Mouse (Mus musculus) bone marrow, adult 2 months (tissue): ENCODE data around the gene 9130213A22Rik.

Source experiments
- CTCF ChIP-seq: fragments of 200-500 bp; IDR thresholded peaks from 2 replicates; pipeline ENCODE4 v1.5.1; 2011; ENCODE audit warnings: low read length, control low read depth; ENCODE audit not compliant: control insufficient read depth, insufficient read depth
- POLR2A ChIP-seq: fragments of 200-500 bp; IDR thresholded peaks from 2 replicates; pipeline ENCODE4 v1.6.1; 2011; ENCODE audit warnings: low read depth, mild to moderate bottlenecking, control low read depth, low read length, borderline replicate concordance; ENCODE audit not compliant: control insufficient read depth

DNA sequence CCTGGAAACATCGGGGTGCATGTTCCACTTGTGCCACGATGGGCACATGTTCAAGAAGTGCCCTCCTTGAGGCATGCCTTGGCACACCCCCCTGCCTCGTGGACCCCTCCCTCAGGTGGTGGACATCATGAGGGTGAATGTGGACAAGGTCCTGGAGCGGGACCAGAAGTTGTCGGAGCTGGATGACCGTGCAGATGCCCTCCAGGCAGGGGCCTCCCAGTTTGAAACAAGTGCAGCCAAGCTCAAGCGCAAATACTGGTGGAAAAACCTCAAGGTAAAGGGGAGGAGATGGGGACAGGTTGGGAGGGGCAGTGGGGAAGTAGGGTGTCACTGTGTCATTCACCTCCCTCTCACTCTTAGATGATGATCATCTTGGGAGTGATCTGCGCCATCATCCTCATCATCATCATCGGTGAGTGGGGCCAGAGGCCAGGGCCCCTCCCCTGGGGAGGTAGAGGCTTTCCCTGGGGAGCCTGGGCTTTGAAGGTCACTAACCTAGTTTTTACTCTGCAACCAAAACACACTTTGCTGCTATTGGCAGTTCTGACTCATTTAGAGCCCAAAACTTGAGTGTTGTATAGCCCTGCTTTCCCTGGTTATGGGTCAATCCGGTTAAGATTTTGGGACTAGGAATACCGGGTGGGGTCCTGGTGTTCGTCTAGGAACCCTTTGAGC, 32.6 kb downstream of the 9130213A22Rik start:
- TF ChIP-seq CTCF (no peak), POLR2A (no peak)
